Mouse (Mus musculus) CD4-positive, CD25-positive, alpha-beta regulatory T cell, adult 2 months (primary cell): ENCODE measurements at regions not wholly inside any gene's neighbourhood (a gene's known extent, or its start where the extent isn't known, plus 50 kb on each side); places are given as distances from the start of the nearest gene placed in this dataset.

Experiments
- DNase-seq: peaks from one replicate; pipeline ENCODE4 v3.0.0-alpha.2; 2012; ENCODE audit warnings: low read depth, low spot score

GRCm38 (mm10) chr12:71429561-71430200 lies 120.0 kb downstream of the Dact1 start:
- no peak for DNase-seq

- DNase-seq = no peak
Measured at GRCm38 (mm10) chr12:71430331-71430730, 120.6 kb downstream of the Dact1 start.

- no peak for DNase-seq
Measured at GRCm38 (mm10) chr12:71431116-71431515, 121.4 kb downstream of the Dact1 start.

GRCm38 (mm10) chr12:71433549-71434200 lies 124.0 kb downstream of the Dact1 start:
- no peak for DNase-seq

GRCm38 (mm10) chr12:71438254-71438653 lies 128.6 kb downstream of the Dact1 start:
- no peak for DNase-seq

GRCm38 (mm10) chr12:71440863-71441262 lies 131.2 kb downstream of the Dact1 start:
- no peak for DNase-seq

- DNase-seq = no peak
Measured at GRCm38 (mm10) chr12:71441272-71441671, 131.6 kb downstream of the Dact1 start.

GRCm38 (mm10) chr12:71446177-71446891 lies 136.7 kb downstream of the Dact1 start:
- DNase-seq = no peak

GRCm38 (mm10) chr12:71446892-71447268 lies 137.2 kb downstream of the Dact1 start:
- DNase-seq = no peak

- no peak for DNase-seq
Measured at GRCm38 (mm10) chr12:71449032-71449431, 139.3 kb downstream of the Dact1 start.

- DNase-seq = no peak
Measured at GRCm38 (mm10) chr12:71450128-71450527, 140.4 kb downstream of the Dact1 start.

- no peak for DNase-seq
Measured at GRCm38 (mm10) chr12:71450680-71451463, 141.2 kb downstream of the Dact1 start.

- DNase-seq = no peak
Measured at GRCm38 (mm10) chr12:71456900-71457299, 147.2 kb downstream of the Dact1 start.

- no peak for DNase-seq
Measured at GRCm38 (mm10) chr12:71458559-71459176, 149.0 kb downstream of the Dact1 start.

GRCm38 (mm10) chr12:71460643-71461042 lies 151.0 kb downstream of the Dact1 start:
- DNase-seq = no peak

- DNase-seq = no peak
Measured at GRCm38 (mm10) chr12:71467820-71468219, 158.1 kb downstream of the Dact1 start.

- DNase-seq = no peak
Measured at GRCm38 (mm10) chr12:71468324-71468723, 158.6 kb downstream of the Dact1 start.

- DNase-seq = no peak
Measured at GRCm38 (mm10) chr12:71470983-71471715, 161.5 kb downstream of the Dact1 start.

GRCm38 (mm10) chr12:71471720-71472119 lies 162.0 kb downstream of the Dact1 start:
- no peak for DNase-seq

- DNase-seq = no peak
Measured at GRCm38 (mm10) chr12:71476238-71476637, 166.6 kb downstream of the Dact1 start.

GRCm38 (mm10) chr12:71477691-71478090 lies 168.0 kb downstream of the Dact1 start:
- DNase-seq = no peak
